Mouse (Mus musculus) c-Kit-positive CD71-positive TER-119-negative erythroid progenitor cells, embryonic 14.5 days (primary cell): ENCODE data around the gene Ruvbl2.

Source experiments
- DNase-seq: peaks from one replicate; pipeline ENCODE4 v3.0.0-alpha.2; 2013; ENCODE audit warnings: low read depth

Gene Ruvbl2

GRCm38 (mm10) chr7:45461326-45461725 lies 23.4 kb upstream of the Ruvbl2 start:
- DNase-seq: no peak

- peak; percentile 72 for DNase-seq
Measured at GRCm38 (mm10) chr7:45460860-45461314, 23.0 kb upstream of the Ruvbl2 start.

GRCm38 (mm10) chr7:45460377-45460776 lies 22.5 kb upstream of the Ruvbl2 start:
- DNase-seq: no peak

GRCm38 (mm10) chr7:45459564-45460140 lies 21.8 kb upstream of the Ruvbl2 start, which contains the start of gene Ftl1:
Ftl1 (minus strand) TSS chr7:45459884.
- DNase-seq: peak; percentile 97

GRCm38 (mm10) chr7:45458748-45459563 lies 21.1 kb upstream of the Ruvbl2 start:
- no peak for DNase-seq

- DNase-seq: peak; percentile 51
Measured at GRCm38 (mm10) chr7:45457204-45458060, 19.5 kb upstream of the Ruvbl2 start.

- DNase-seq: no peak
Measured at GRCm38 (mm10) chr7:45456721-45457203, 18.9 kb upstream of the Ruvbl2 start.

GRCm38 (mm10) chr7:45455932-45456696 lies 18.2 kb upstream of the Ruvbl2 start:
- no peak for DNase-seq

GRCm38 (mm10) chr7:45454971-45455370 lies 17.1 kb upstream of the Ruvbl2 start:
- DNase-seq: no peak

GRCm38 (mm10) chr7:45451344-45451982 lies 13.6 kb upstream of the Ruvbl2 start:
- peak; percentile 86 for DNase-seq

- no peak for DNase-seq
Measured at GRCm38 (mm10) chr7:45449974-45450373, 12.1 kb upstream of the Ruvbl2 start.

- DNase-seq: peak; percentile 42
Measured at GRCm38 (mm10) chr7:45447325-45447990, 9.6 kb upstream of the Ruvbl2 start.

GRCm38 (mm10) chr7:45446589-45446988 lies 8.7 kb upstream of the Ruvbl2 start:
- no peak for DNase-seq

GRCm38 (mm10) chr7:45443526-45444420 lies 5.9 kb upstream of the Ruvbl2 start:
- no peak for DNase-seq

GRCm38 (mm10) chr7:45437046-45437445 lies 850 bp downstream of the Ruvbl2 start:
- no peak for DNase-seq

GRCm38 (mm10) chr7:45436444-45436843 lies 1.5 kb downstream of the Ruvbl2 start:
- no peak for DNase-seq

- DNase-seq: no peak
Measured at GRCm38 (mm10) chr7:45435038-45435437, 2.9 kb downstream of the Ruvbl2 start.

GRCm38 (mm10) chr7:45434203-45435015 lies 3.5 kb downstream of the Ruvbl2 start, which contains the start of gene Gys1:
Gys1 (plus strand) TSS chr7:45434844.
- DNase-seq: peak; percentile 100
